Mouse (Mus musculus) Muller cell, postnatal 12 days (primary cell): ENCODE measurements around the gene Rgma.

Experiments
- DNase-seq: peaks from one replicate; pipeline ENCODE4 v3.0.0-alpha.2; 2015; ENCODE audit errors: inconsistent ontology term

Gene Rgma

GRCm38 (mm10) chr7:73433637-73434335 is 58.5 kb downstream of the Rgma start:
- DNase-seq = no peak

GRCm38 (mm10) chr7:73434336-73434677 is 59.0 kb downstream of the Rgma start:
- DNase-seq = no peak

GRCm38 (mm10) chr7:73435685-73436084 is 60.4 kb downstream of the Rgma start:
- no peak for DNase-seq

- DNase-seq = no peak
These were observed 66.5 kb downstream of the Rgma start for GRCm38 (mm10) chr7:73441802-73442201.

- DNase-seq = no peak
These were observed 66.9 kb downstream of the Rgma start for GRCm38 (mm10) chr7:73442246-73442645.

DNA sequence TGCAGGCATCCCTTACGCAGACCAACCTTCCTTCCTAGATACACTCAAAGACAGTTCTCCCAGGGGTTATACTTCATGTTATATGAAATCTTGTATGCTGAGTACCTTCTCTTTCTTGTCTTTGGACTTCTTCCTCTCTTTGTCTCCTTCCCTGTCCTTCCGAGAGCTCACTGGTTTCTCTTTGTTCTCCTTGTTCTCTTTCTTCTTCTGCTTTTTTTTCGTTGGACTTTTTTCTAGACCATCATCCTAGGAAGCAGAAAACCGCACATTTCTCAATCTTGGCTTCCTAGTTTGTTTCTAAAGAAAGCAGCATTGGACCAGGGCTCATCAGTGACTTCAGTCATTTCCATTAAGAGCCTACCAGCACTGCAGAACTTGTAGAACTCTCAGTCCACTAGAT is 76.3 kb downstream of the Rgma start:
- no peak for DNase-seq

DNA sequence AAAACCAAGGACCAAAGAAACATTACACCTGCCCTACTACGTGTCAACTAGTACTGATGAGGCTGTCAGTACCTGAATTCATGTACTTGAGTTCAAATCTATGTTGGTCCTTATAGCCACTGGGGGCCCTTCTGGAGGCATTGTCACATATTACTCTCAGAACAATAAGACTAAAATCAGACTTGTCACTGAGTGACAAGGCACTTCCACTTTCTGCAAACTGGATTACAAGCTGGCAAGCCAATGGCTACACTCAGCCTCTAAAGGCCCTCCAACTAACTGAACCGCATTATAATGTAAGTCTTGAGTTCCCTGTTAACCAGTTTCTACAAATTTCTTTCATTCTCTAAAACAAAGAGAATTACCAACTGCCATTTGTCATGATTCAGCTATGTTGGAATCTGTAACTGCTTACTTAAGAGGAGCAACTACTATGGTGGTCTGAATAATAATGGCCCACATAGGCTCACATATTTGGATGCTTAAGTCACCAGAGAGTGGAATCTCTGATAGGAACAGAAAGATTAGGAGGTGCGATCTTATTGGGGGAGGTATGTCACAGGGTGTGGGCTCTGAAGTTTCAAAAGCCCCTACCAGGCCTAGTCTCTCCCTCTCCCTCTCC is 77.0 kb downstream of the Rgma start:
- DNase-seq = peak; percentile 91

DNA sequence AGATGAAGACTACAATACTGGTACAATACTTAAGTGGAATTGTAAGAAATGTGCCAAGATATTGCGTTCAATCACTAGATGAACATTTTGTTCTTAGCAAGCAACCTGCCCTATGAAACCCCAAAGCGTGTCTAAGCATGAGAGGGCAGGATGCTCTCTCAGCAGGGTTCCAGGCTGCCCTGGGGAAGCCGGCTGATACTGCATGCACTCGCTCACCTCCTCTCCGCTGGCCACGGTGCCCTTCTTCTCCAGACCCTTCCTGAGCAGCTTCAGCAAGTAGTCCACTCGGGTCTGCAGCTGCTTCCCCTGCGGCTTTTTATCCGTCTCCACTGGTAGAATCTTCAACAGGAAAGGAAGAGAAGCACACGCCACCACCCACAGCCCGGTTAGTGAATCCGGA is 78.8 kb downstream of the Rgma start:
- no peak for DNase-seq

DNA sequence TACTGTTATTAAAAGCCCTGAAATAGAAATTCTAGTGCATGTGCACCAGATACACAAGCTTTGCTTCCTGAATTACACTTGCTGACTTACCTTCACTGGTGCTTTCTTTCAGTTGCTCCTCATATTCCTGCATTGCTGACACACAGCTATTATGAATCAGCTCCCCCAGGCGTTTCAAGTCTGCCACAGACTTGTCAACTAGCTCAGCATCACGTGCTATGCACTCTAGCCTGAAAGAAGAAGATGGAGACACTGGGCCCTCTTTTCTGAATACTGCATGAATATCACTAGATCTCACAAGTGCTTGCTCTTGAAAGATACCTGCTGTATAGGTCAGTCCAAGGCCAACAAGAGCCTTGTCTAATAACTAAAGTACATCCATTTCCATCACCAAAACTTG is 88.2 kb downstream of the Rgma start:
- DNase-seq = no peak

GRCm38 (mm10) chr7:73467741-73468140 is 92.4 kb downstream of the Rgma start:
- DNase-seq = no peak
